Mouse (Mus musculus) forebrain, embryonic 14.5 days (tissue): ENCODE measurements around the gene Rad9a. TPM values are rescaled to one million over a fixed set of nuclear protein-coding genes. Genes with fewer than 3 reads are reported as not detected.

ENCODE experiments used
- ATAC-seq: fragments of 200-750 bp; cut with Nextera tagmentation; 2 replicates; pipeline ENCODE4 v1.8.0; 2017; ENCODE audit warnings: mild to moderate bottlenecking, moderate library complexity
- DNase-seq: peaks from one replicate; pipeline ENCODE4 v3.0.0-alpha.2; 2015; ENCODE audit warnings: low spot score
- H3K27ac ChIP-seq: fragments of 300-500 bp; sonication (generic); 2 replicates; pipeline ENCODE4 v1.5.1; 2014; ENCODE audit warnings: low read depth, mild to moderate bottlenecking, control low read depth, low read length, moderate library complexity
- H3K27me3 ChIP-seq: fragments of 300-500 bp; sonication (generic); replicated peaks from 2 replicates; pipeline ENCODE4 v1.6.1; 2014; ENCODE audit warnings: low read length, control low read depth, mixed read lengths; ENCODE audit not compliant: control insufficient read depth, insufficient read depth
- H3K36me3 ChIP-seq: fragments of 300-500 bp; sonication (generic); 2 replicates; pipeline ENCODE4 v1.6.1; 2014; ENCODE audit warnings: low read length, control low read depth; ENCODE audit not compliant: control insufficient read depth, insufficient read depth
- H3K4me1 ChIP-seq: fragments of 300-500 bp; sonication (generic); 2 replicates; pipeline ENCODE4 v1.6.1; 2014; ENCODE audit warnings: antibody characterized with exemption, low read length, control low read depth; ENCODE audit not compliant: control insufficient read depth, insufficient read depth
- H3K4me2 ChIP-seq: fragments of 300-500 bp; sonication (generic); 2 replicates; pipeline ENCODE4 v1.6.1; 2014; ENCODE audit warnings: mild to moderate bottlenecking, control low read depth, low read length
- H3K4me3 ChIP-seq: fragments of 300-500 bp; sonication (generic); 2 replicates; pipeline ENCODE4 v1.5.1; 2014; ENCODE audit warnings: low read depth, low read length, control low read depth
- H3K9ac ChIP-seq: fragments of 300-500 bp; sonication (generic); 2 replicates; pipeline ENCODE4 v1.6.1; 2014; ENCODE audit warnings: mild to moderate bottlenecking, low read length, control low read depth, moderate library complexity
- H3K9me3 ChIP-seq: fragments of 300-500 bp; sonication (generic); replicated peaks from 2 replicates; pipeline ENCODE4 v1.6.1; 2016; ENCODE audit warnings: low read length, control low read depth, mixed read lengths; ENCODE audit not compliant: control insufficient read depth
- WGBS: fragments of 180-500 bp; shearing (Covaris S2); extraction: QIAGEN DNeasy Blood & Tissue Kit; methylation state at CpG from one replicate; pipeline ENCODE4 v1.1.7; 2014; 5-methylcytosine and 5-hydroxymethylcytosine counted together
- polyA plus RNA-seq: library from polyadenylated mRNA; unstranded; fragments of >200 nt; fragmentation: Nextera tagmentation; extraction: Ambion mirVana; gene quantifications from 2 replicates; pipeline ENCODE4 v1.2.1, GENCODE M21; 2014

Gene Rad9a
- polyA plus RNA-seq, 1 experiment from 2014 or later: 25.5 TPM

GRCm38 (mm10) chr19:4192251-4192985 is 9.0 kb downstream of the Rad9a start:
- Histone ChIP-seq H3K36me3 (peaks cover 44% of the 10 kb centered on the region), H3K9ac (peak overlapping the region; percentile 93), H3K9me3 (no peaks in the 10 kb centered on the region), H3K4me2 (peak overlapping the region; percentile 92), H3K27me3 (no peaks in the 10 kb centered on the region), H3K27ac (peak overlapping the region; percentile 86), H3K4me1 (peaks cover 8% of the 10 kb centered on the region), H3K4me3 (peak overlapping the region; percentile 99)
- WGBS: under 1% methylated on average over 44 of the region's 52 CpGs
- ATAC-seq (0 out of 2 replicates have a peak, but pooled peaks have one; percentile 6), DNase-seq (peak; percentile 48)

DNA sequence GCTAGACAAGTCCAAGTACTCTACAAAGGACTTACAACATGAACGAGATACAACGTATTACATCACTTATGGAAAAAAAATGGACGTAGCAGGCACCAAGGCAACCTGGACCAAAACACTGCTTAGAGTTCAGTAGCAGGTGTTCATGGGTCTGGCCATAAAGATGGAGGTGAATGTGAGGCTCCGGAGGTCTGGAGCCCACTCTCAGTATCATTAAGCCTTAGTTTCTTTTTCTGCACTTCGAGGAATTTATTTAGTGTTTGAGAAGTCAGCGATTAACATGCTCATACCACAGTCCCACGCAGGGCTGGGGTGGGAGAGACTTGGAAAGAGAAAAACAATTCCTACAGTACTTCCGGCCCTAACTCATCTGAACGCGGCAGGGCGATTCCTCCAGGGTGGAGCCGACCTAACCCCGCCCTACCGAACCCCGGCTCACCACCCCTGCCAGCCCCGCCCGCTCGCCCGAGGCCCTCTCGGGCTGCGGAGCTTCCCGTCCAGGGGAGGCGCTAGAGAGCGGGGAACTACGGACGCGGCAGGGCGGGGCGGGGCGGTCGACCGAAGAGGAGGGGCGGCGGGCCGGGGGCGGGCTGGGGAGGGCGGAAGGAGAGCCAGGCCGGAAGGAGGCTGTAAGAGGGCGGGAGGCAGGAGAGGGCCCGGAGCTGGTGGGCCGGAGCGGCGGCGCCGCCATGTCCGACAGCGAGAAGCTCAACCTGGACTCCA is 9.8 kb downstream of the Rad9a start, which contains the start of gene Ppp1ca:
Gene Ppp1ca (plus strand): TSS at position 538 of the 723 bp plus-strand sequence.
- no peaks in the 10 kb centered on the region for H3K9me3 ChIP-seq
- peak within 1 kb of the TSS; percentile 86 for H3K27ac ChIP-seq
- no peaks in the 10 kb centered on the region for H3K27me3 ChIP-seq
- H3K4me3 ChIP-seq: peak within 1 kb of the TSS; percentile 99
- peaks cover 8% of the 10 kb centered on the region for H3K4me1 ChIP-seq
- ATAC-seq (peak; percentile 90), DNase-seq (peak; percentile 94)
- 6% methylated on average over 42 of the region's 47 CpGs for WGBS
- peaks cover 37% of the 10 kb centered on the region for H3K36me3 ChIP-seq
- peak within 1 kb of the TSS; percentile 93 for H3K9ac ChIP-seq
- peak within 1 kb of the TSS; percentile 92 for H3K4me2 ChIP-seq

DNA sequence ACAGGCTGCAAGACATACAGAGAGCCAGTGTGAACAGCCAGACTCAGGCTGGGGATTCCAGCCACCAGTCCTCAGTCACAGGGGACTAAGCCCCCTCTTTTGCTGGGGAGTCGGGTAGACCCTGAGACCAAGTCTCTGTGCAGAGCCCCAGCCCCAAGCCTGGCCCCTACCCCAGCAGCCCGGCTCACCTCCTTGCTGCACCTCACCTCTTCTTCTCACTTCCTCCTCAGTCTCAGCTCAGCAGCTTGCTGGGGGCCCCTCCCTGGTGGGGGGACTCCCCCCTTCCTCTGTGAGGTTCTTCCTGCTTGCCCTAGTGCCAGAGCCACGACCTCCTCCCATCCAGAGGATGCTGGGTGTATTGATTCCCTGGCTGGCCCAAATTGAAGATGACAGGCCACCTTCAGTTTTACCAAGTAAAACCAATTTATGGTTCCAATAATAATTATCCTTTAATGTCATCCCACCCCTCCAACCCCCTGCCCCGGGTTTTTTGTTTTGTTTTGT is 10.6 kb downstream of the Rad9a start, which contains the start of gene Tbc1d10c:
Gene Tbc1d10c (minus strand): TSS at position 454 of the 504 bp plus-strand sequence.
- 71% methylated on average over 4 of the region's 4 CpGs for WGBS
- Histone ChIP-seq H3K27me3 (no peaks in the 10 kb centered on the region), H3K9me3 (no peaks in the 10 kb centered on the region), H3K4me1 (peaks cover 8% of the 10 kb centered on the region), H3K27ac (peak within 1 kb of the TSS; percentile 86), H3K36me3 (peaks cover 29% of the 10 kb centered on the region), H3K4me3 (peak within 1 kb of the TSS; percentile 99), H3K4me2 (peak within 1 kb of the TSS; percentile 92), H3K9ac (peak within 1 kb of the TSS; percentile 93)
- DNase-seq (no peak), ATAC-seq (no peak)

DNA sequence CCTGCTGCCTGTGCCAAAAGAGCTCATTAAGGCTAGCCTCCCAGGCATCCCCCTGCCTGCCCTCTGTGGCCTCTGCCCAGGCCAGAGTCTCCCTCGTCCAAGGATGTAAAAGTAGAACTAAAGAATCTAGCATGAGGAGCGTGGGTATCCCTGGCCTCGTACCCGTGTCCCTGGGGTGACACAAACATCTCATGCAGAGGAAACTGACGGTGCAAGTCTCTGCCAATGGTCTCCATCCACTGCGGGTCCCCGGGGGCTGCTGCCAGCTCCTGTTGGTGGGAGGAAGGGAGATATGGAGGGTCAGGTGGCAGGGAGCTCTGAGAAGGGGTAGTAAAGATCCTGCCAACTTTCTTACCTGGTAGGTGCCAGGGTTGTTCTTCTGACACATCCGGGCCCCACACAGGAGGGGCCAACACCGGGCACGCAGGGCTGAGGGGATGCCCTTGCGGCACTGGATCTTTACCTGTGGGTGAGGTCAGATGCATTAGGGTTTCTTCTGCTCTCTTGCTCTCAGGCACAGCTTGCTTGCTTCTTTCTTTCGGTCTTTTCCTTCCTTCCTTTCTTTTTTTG is 12.3 kb downstream of the Rad9a start:
- Histone ChIP-seq H3K27ac (no peak overlapping the region), H3K4me1 (peaks cover 8% of the 10 kb centered on the region), H3K9ac (no peak overlapping the region), H3K4me3 (no peak overlapping the region), H3K27me3 (no peaks in the 10 kb centered on the region), H3K9me3 (no peaks in the 10 kb centered on the region), H3K36me3 (peaks cover 11% of the 10 kb centered on the region), H3K4me2 (no peak overlapping the region)
- ATAC-seq: no peak
- 86% methylated on average over 12 of the region's 12 CpGs for WGBS
- DNase-seq: no peak

DNA sequence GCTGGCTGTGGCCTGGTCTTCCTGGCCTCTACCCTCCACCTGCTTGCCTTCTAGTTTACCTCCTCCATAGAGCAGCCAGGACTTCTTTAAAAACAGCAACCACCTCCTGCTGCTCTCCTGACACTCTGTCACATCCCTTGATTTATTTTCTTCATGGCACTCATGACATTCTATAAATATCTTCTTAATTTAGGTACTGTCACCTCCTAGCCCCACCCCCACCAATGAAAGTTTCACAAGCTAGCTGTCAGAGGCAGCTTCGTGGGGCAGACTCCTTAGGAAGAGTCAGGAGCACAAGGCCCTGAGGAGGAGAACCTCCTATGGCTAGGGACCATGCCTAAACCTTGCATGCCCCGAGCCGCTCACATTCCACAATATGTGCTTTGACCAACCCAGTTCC is 14.2 kb downstream of the Rad9a start:
- Histone ChIP-seq H3K4me1 (no peaks in the 10 kb centered on the region), H3K36me3 (no peaks in the 10 kb centered on the region), H3K9me3 (no peaks in the 10 kb centered on the region), H3K27ac (no peak overlapping the region), H3K9ac (no peak overlapping the region), H3K27me3 (no peaks in the 10 kb centered on the region), H3K4me2 (no peak overlapping the region), H3K4me3 (no peak overlapping the region)
- DNase-seq (no peak), ATAC-seq (no peak)
- WGBS: 77% methylated on average over 3 of the region's 3 CpGs

DNA sequence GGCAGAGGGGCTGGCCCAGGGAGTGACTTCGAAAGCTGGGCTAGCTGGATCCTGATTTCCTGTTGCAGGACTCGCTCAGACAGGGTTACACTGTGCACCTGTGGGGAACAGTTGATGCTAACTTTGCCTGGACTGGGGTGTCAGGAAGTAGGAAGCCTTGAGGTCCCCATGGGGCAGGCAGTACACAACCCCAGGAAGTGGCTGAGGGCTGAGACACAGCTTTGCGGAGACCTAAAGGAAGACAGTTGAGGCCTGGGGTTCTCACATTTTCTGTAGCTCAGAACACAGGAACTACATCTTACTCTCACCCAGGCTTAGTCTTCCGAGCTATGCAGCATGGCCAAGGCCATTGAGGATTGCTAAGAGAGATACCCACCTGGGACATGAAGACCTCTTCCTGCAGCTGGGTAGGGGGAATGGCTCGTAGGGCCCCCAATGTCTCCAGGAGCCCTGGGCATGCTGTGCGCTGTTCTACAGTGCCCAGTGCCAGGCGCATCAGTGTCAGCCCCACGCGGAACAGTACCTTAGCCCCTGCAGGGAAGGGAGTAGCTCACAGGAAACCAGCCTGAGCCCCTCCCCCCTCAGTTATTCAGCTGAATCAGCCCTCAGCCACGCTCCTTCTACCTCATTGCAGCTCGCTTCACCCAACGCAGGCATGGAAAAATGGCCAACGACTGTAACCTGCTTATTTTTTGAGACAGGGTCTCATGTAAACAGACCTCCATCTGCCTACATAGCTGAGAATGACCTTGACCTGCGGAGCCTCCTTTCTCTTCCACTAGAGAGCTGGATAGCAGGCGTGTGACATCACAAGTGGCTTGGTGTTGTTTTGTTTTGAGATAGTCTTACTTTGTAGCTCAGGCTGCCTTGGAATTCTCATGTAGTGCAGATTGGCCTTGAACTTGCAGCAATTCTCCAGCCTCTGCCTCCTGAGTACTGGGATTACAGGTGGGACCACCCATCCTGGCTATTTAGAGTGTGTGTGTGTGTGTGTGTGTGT is 16.2 kb downstream of the Rad9a start:
- ATAC-seq: no peak
- Histone ChIP-seq H3K27me3 (no peaks in the 10 kb centered on the region), H3K27ac (no peak overlapping the region), H3K4me1 (no peaks in the 10 kb centered on the region), H3K9me3 (no peaks in the 10 kb centered on the region), H3K9ac (no peak overlapping the region), H3K4me2 (no peak overlapping the region), H3K36me3 (no peaks in the 10 kb centered on the region), H3K4me3 (no peak overlapping the region)
- no peak for DNase-seq
- WGBS: 65% methylated on average over 15 of the region's 15 CpGs

- Histone ChIP-seq H3K9ac (no peak overlapping the region), H3K27me3 (no peaks in the 10 kb centered on the region), H3K4me2 (no peak overlapping the region), H3K27ac (no peak overlapping the region), H3K9me3 (no peaks in the 10 kb centered on the region), H3K4me1 (no peaks in the 10 kb centered on the region), H3K4me3 (no peak overlapping the region), H3K36me3 (no peaks in the 10 kb centered on the region)
- WGBS: 65% methylated on average over 2 of the region's 2 CpGs
- DNase-seq (no peak), ATAC-seq (no peak)
These were observed 17.8 kb downstream of the Rad9a start for GRCm38 (mm10) chr19:4183689-4184088.

GRCm38 (mm10) chr19:4181892-4182291 is 19.6 kb downstream of the Rad9a start:
- Histone ChIP-seq H3K27ac (no peak overlapping the region), H3K9me3 (no peaks in the 10 kb centered on the region), H3K9ac (no peak overlapping the region), H3K4me1 (no peaks in the 10 kb centered on the region), H3K4me2 (no peak overlapping the region), H3K36me3 (no peaks in the 10 kb centered on the region), H3K27me3 (no peaks in the 10 kb centered on the region), H3K4me3 (no peak overlapping the region)
- DNase-seq (peak; percentile 75), ATAC-seq (no peak; the same call in 1 of the 2 replicates)
- 35% methylated on average over 3 of the region's 3 CpGs for WGBS
